Mouse (Mus musculus) myocyte (in vitro differentiated cells): ENCODE measurements at regions not wholly inside any gene's neighbourhood (a gene's known extent, or its start where the extent isn't known, plus 50 kb on each side); places are given as distances from the start of the nearest gene placed in this dataset.

Experiments
- H3K27me3 ChIP-seq: one replicate; pipeline ENCODE4 v1.6.1; 2011; ENCODE audit not compliant: control insufficient read depth, insufficient read depth, insufficient read length
- H3K36me3 ChIP-seq: one replicate; pipeline ENCODE4 v1.6.1; 2011; ENCODE audit not compliant: control insufficient read depth, insufficient read depth
- H3K4me2 ChIP-seq: one replicate; pipeline ENCODE4 v1.6.1; 2011; ENCODE audit warnings: low read depth, control low read depth
- H3K4me3 ChIP-seq: one replicate; pipeline ENCODE4 v1.5.1; 2011; ENCODE audit warnings: mild to moderate bottlenecking, control low read depth, moderate library complexity
- H3K79me2 ChIP-seq: one replicate; pipeline ENCODE4 v1.6.1; 2011; ENCODE audit not compliant: control insufficient read depth, insufficient read depth
- H3ac ChIP-seq: one replicate; pipeline ENCODE4 v1.6.1; 2011; ENCODE audit not compliant: control insufficient read depth, insufficient read length
- CEBPB ChIP-seq: IDR thresholded peaks from 2 replicates; pipeline ENCODE4 v1.6.1; 2011; ENCODE audit warnings: mild to moderate bottlenecking, moderate library complexity; ENCODE audit not compliant: poor library complexity, insufficient read depth, severe bottlenecking
- E2F4 ChIP-seq: IDR thresholded peaks from one replicate; pipeline ENCODE4 v1.6.1; 2011; ENCODE audit warnings: mild to moderate bottlenecking, control low read depth, moderate library complexity; ENCODE audit not compliant: insufficient read depth
- MAX ChIP-seq: IDR thresholded peaks from one replicate; pipeline ENCODE4 v1.6.1; 2011; ENCODE audit warnings: low read depth, mild to moderate bottlenecking, control low read depth
- MYOD1 ChIP-seq, 3 experiments: IDR thresholded peaks; one replicate each; pipeline ENCODE4 v1.6.1; 2011; ENCODE audit warnings: control low read depth in 2 of 3, low read depth in 2 of 3, mild to moderate bottlenecking in 2 of 3, moderate library complexity in 1 of 3; ENCODE audit not compliant: insufficient read length in 2 of 3, control insufficient read depth in 1 of 3
- MYOG ChIP-seq, 3 experiments: IDR thresholded peaks; one replicate each; pipeline ENCODE4 v1.6.1; 2011; ENCODE audit warnings: control low read depth in 2 of 3, low read depth in 2 of 3, mild to moderate bottlenecking in 2 of 3; ENCODE audit not compliant: insufficient read length in 2 of 3, control insufficient read depth in 1 of 3, insufficient read depth in 1 of 3
- POLR2A ChIP-seq: IDR thresholded peaks from one replicate; pipeline ENCODE4 v1.6.1; 2011; ENCODE audit warnings: low read depth, mild to moderate bottlenecking, control low read depth, moderate library complexity; ENCODE audit not compliant: insufficient read length
- POLR2AphosphoS2 ChIP-seq: IDR thresholded peaks from one replicate; pipeline ENCODE4 v1.6.1; 2011; ENCODE audit warnings: low read depth, control low read depth; ENCODE audit not compliant: insufficient read length
- REST ChIP-seq: IDR thresholded peaks from one replicate; pipeline ENCODE4 v1.6.1; 2011; ENCODE audit warnings: mild to moderate bottlenecking, control low read depth, moderate library complexity; ENCODE audit not compliant: insufficient read depth, insufficient read length
- SRF ChIP-seq: IDR thresholded peaks from one replicate; pipeline ENCODE4 v1.6.1; 2011; ENCODE audit warnings: low read depth; ENCODE audit not compliant: control insufficient read depth, insufficient read length
- TCF12 ChIP-seq: IDR thresholded peaks from one replicate; pipeline ENCODE4 v1.6.1; 2011; ENCODE audit warnings: mild to moderate bottlenecking, control low read depth; ENCODE audit not compliant: poor library complexity, insufficient read depth, severe bottlenecking
- TCF3 ChIP-seq: IDR thresholded peaks from one replicate; pipeline ENCODE4 v1.6.1; 2011; ENCODE audit warnings: low read depth, control low read depth; ENCODE audit not compliant: insufficient read length
- USF1 ChIP-seq: IDR thresholded peaks from one replicate; pipeline ENCODE4 v1.6.1; 2011; ENCODE audit warnings: low read depth, mild to moderate bottlenecking, control low read depth, moderate library complexity

DNA sequence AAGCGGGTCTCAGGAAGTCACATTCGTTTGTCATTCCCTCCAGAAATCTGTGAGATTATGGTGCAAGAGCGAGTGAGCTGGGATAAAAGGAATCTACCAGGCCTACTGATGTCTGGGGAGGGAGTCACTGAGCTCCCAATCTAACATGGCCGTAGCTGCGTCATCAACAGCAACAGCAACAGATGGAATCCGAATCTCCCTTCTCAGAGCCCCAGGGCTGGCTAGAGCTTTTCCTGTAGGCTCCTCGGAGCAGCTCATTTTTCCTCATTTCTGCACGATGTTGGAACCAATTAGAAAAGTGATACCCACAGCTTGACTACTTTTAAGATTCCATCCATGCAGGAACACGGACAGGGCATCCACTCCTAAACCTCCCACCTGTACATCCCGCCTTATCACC lies 243.7 kb upstream of the Pbx1 start:
- no peak overlapping the region for H3K4me3 ChIP-seq
- H3ac ChIP-seq: no peak overlapping the region
- H3K4me2 ChIP-seq: no peak overlapping the region
- no peaks in the 10 kb centered on the region for H3K36me3 ChIP-seq
- H3K27me3 ChIP-seq: no peaks in the 10 kb centered on the region
- TF ChIP-seq SRF (no peak), CEBPB (no peak), TCF3 (no peak), MYOD1 (IDR thresholded peaks at IDR 0.05; ENCODE audit: control insufficient read depth in 1 of 3, insufficient read length in 2 of 3, low read depth in 2 of 3) (no peak), MAX (no peak), POLR2A (no peak), REST (no peak), USF1 (no peak), MYOG (IDR thresholded peaks at IDR 0.05; ENCODE audit: control insufficient read depth in 1 of 3, insufficient read depth in 1 of 3, insufficient read length in 2 of 3, low read depth in 2 of 3) (no peak), E2F4 (no peak), TCF12 (no peak), POLR2AphosphoS2 (no peak)
- no peaks in the 10 kb centered on the region for H3K79me2 ChIP-seq

DNA sequence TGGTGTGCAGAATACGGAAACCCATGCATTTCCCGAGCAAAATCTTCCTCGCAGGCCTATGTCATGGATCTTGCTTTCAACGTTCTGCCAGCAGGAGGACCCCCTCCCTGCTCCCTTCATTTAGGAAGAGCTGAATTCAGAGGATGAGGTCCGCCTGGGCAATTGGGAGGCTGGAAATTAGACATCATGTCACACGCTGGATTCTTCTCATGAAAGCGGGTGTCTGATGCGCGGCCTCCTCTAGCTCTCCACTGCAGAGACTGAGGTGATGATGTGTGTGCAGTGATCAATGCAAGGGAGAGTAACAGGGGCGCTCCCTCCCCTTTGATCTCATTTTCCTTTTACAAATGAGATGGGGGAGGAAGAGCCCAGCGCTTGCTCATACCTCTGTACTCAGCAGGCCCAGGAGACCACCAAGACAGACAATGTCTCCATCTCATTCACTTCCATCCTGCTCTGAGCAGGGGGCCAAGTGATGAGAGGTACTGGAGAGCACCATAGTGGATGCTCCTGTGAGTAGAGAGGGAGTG lies 230.8 kb upstream of the Pbx1 start:
- H3ac ChIP-seq: no peak overlapping the region
- no peaks in the 10 kb centered on the region for H3K79me2 ChIP-seq
- no peaks in the 10 kb centered on the region for H3K27me3 ChIP-seq
- TF ChIP-seq USF1 (no peak), E2F4 (no peak), MYOG (IDR thresholded peaks at IDR 0.05; ENCODE audit: control insufficient read depth in 1 of 3, insufficient read depth in 1 of 3, insufficient read length in 2 of 3, low read depth in 2 of 3) (no peak)
- no peak overlapping the region for H3K4me2 ChIP-seq
- H3K36me3 ChIP-seq: no peaks in the 10 kb centered on the region
- no peak overlapping the region for H3K4me3 ChIP-seq

DNA sequence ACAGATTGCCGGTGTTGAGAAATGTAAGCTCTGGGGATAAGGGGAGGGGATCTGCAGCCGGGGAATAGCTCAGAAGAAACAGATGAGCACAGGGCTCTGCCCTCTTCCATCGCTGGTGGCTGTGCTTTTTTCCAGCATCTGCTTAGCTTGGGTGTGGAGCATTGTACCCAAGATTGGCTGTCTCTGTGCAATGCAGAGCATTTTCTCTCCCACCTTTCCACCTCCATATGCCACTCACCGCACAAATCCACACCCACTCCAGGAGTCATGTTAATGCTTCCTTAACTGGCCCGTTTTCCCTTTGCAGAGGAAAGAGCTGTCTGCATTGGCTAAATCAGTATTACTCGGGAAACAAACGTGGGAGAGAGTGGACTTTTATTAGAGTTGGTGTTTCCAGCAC lies 228.9 kb upstream of the Pbx1 start:
- no peaks in the 10 kb centered on the region for H3K36me3 ChIP-seq
- H3K4me2 ChIP-seq: no peak overlapping the region
- H3K27me3 ChIP-seq: no peaks in the 10 kb centered on the region
- no peak overlapping the region for H3K4me3 ChIP-seq
- no peak overlapping the region for H3ac ChIP-seq
- no peaks in the 10 kb centered on the region for H3K79me2 ChIP-seq
- no peak for TF ChIP-seq MYOD1 (IDR thresholded peaks at IDR 0.05; ENCODE audit: control insufficient read depth in 1 of 3, insufficient read length in 2 of 3, low read depth in 2 of 3)
- no peak for TF ChIP-seq POLR2AphosphoS2
- no peak for TF ChIP-seq TCF3
- TF ChIP-seq E2F4: no peak
- no peak for TF ChIP-seq REST
- TF ChIP-seq TCF12: no peak
- no peak for TF ChIP-seq MYOG (IDR thresholded peaks at IDR 0.05; ENCODE audit: control insufficient read depth in 1 of 3, insufficient read depth in 1 of 3, insufficient read length in 2 of 3, low read depth in 2 of 3)
- TF ChIP-seq CEBPB: no peak
- TF ChIP-seq SRF: no peak
- no peak for TF ChIP-seq POLR2A
- no peak for TF ChIP-seq MAX
- no peak for TF ChIP-seq USF1

DNA sequence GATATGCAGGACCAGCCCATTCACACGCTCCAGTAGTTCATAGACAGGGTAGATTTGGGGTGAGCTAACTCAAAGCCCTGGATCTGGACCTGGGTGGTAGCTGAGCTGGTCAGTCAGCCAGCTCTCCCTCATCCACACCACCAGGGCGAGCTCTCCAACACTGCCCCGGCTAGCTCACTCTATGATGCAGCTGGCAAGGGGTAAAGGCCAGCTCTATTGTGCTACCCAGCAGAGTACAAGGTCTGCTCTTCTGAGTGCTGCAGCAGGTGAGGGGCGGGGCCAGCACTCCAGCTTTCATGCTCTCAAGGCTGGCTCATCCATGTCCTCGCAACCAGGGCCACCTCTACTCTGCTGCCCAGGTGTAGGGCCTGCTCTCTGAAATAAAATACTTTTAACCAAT lies 227.5 kb upstream of the Pbx1 start:
- no peaks in the 10 kb centered on the region for H3K79me2 ChIP-seq
- no peak overlapping the region for H3K4me2 ChIP-seq
- no peak overlapping the region for H3ac ChIP-seq
- no peak overlapping the region for H3K4me3 ChIP-seq
- H3K27me3 ChIP-seq: no peaks in the 10 kb centered on the region
- no peaks in the 10 kb centered on the region for H3K36me3 ChIP-seq
- no peak for TF ChIP-seq E2F4
- no peak for TF ChIP-seq MAX
- TF ChIP-seq SRF: no peak
- no peak for TF ChIP-seq USF1
- TF ChIP-seq REST: no peak
- no peak for TF ChIP-seq MYOD1 (IDR thresholded peaks at IDR 0.05; ENCODE audit: control insufficient read depth in 1 of 3, insufficient read length in 2 of 3, low read depth in 2 of 3)
- no peak for TF ChIP-seq MYOG (IDR thresholded peaks at IDR 0.05; ENCODE audit: control insufficient read depth in 1 of 3, insufficient read depth in 1 of 3, insufficient read length in 2 of 3, low read depth in 2 of 3)
- TF ChIP-seq CEBPB: no peak

DNA sequence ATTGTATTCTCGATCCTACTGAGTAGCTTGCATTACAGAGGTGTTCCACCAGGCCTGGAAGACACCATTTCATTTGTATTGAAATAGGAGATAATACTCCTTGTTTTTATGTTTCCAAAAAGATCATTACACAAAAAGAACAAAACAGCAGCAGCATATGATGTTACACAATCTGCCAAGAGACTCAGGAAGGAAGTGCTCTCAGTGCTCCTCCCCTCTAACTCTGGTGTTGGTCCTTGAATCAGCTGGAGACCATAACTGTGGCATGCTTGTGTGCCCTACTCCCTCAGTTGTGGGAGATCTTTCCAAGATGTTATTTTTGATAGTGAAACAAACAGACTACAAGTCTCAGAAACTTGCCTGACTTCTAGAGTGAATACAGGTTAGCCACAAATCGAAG lies 200.8 kb upstream of the Pbx1 start:
- H3K79me2 ChIP-seq: no peaks in the 10 kb centered on the region
- no peak for TF ChIP-seq SRF
- TF ChIP-seq TCF3: no peak
- TF ChIP-seq TCF12: no peak
- no peak for TF ChIP-seq POLR2A
- no peak for TF ChIP-seq MAX
- TF ChIP-seq REST: no peak
- TF ChIP-seq E2F4: no peak
- no peak for TF ChIP-seq POLR2AphosphoS2
- TF ChIP-seq CEBPB: no peak
- TF ChIP-seq MYOG (IDR thresholded peaks at IDR 0.05; ENCODE audit: control insufficient read depth in 1 of 3, insufficient read depth in 1 of 3, insufficient read length in 2 of 3, low read depth in 2 of 3): no peak
- TF ChIP-seq MYOD1 (IDR thresholded peaks at IDR 0.05; ENCODE audit: control insufficient read depth in 1 of 3, insufficient read length in 2 of 3, low read depth in 2 of 3): no peak
- H3K4me3 ChIP-seq: no peak overlapping the region
- no peak overlapping the region for H3K4me2 ChIP-seq
- H3K27me3 ChIP-seq: no peaks in the 10 kb centered on the region
- H3ac ChIP-seq: no peak overlapping the region
- no peaks in the 10 kb centered on the region for H3K36me3 ChIP-seq
